Mouse (Mus musculus): ENCODE data around the gene Itgam. TPM values are rescaled to one million over a fixed set of nuclear protein-coding genes. Genes with fewer than 3 reads are reported as not detected.
A peak's percentile ranks its signal among the peaks of the same experiment; 100 is the strongest.

Itgam gene
- polyA plus RNA-seq, 1 experiment, result not detected

DNA sequence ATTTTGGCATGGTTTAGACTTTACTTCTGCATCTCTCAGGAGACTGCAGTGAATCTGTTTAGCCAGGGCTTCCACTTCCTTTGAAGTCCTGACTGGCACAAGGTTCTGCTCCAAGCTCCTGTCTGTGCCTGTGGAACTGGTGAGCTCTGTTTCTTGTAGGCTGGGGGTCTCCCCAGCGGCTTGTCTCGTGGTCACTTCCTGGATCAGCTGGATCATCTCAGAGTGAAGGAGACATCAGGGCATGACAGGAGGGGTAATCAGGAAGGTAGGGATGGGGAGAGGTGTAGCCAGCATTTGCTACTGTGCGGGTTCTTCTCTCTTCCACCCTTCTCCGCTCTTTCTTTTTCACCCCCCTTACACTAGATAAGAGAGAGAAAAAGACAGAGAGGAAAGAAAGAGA, 9.4 kb downstream of the Itgam start:
- H3K79me3 ChIP-seq (ENCODE audit: low read depth), result no peaks in the 10 kb centered on the region
- H3K4me3 ChIP-seq (ENCODE audit: insufficient read depth, poor library complexity, severe bottlenecking), result no peak overlapping the region
- TF ChIP-seq MAX (IDR thresholded peaks at IDR 0.05), result no peak
- no peak for TF ChIP-seq MYOG (IDR thresholded peaks at IDR 0.05; ENCODE audit: control insufficient read depth, extremely low read depth, insufficient read length)
- no peak for TF ChIP-seq FOSL1 (IDR thresholded peaks at IDR 0.05; ENCODE audit: insufficient read depth, low read length, poor library complexity, severe bottlenecking)
- no peak for TF ChIP-seq CEBPB (IDR thresholded peaks at IDR 0.05; ENCODE audit: low read depth)
- TF ChIP-seq CTCF (IDR thresholded peaks at IDR 0.05; ENCODE audit: control insufficient read depth, insufficient read depth, insufficient read length), result no peak
- TF ChIP-seq MYOD1 (IDR thresholded peaks at IDR 0.05; ENCODE audit: control insufficient read depth, insufficient read length, low read depth), result no peak
- TF ChIP-seq USF1 (IDR thresholded peaks at IDR 0.05; ENCODE audit: low read depth), result no peak
- H3K79me2 ChIP-seq (ENCODE audit: control insufficient read depth, insufficient read depth), result no peaks in the 10 kb centered on the region
- peaks cover 22% of the 10 kb centered on the region for H3K27me3 ChIP-seq (ENCODE audit: control insufficient read depth, insufficient read depth, insufficient read length)
- H3K36me3 ChIP-seq (ENCODE audit: control insufficient read depth, insufficient read depth), result no peaks in the 10 kb centered on the region
- H3ac ChIP-seq (ENCODE audit: control insufficient read depth, insufficient read length, low read depth), result no peak overlapping the region

DNA sequence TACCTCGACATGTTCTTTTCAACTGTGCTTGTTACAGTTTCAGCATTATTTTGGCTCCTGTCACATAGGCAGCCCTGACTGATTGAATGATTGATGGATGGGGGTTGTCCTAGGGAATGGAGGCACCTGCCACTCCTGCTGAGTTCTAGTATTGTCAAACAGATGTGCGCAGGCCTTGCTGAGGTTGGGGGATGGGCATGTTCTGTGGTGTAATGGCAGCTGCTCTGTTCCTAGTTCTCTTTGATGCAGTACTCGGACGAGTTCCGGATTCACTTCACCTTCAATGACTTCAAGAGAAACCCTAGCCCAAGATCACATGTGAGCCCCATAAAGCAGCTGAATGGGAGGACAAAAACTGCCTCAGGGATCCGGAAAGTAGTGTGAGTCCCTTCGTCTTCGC, 17.6 kb downstream of the Itgam start:
- H3ac ChIP-seq (ENCODE audit: control insufficient read depth, insufficient read length, low read depth), result no peak overlapping the region
- H3K36me3 ChIP-seq (ENCODE audit: control insufficient read depth, insufficient read depth), result no peaks in the 10 kb centered on the region
- no peaks in the 10 kb centered on the region for H3K79me2 ChIP-seq (ENCODE audit: control insufficient read depth, insufficient read depth)
- H3K27me3 ChIP-seq (ENCODE audit: control insufficient read depth, insufficient read depth, insufficient read length), result peaks cover 7% of the 10 kb centered on the region
- TF ChIP-seq MYOD1 (IDR thresholded peaks at IDR 0.05; ENCODE audit: control insufficient read depth, insufficient read length, low read depth), result no peak
- no peak for TF ChIP-seq FOSL1 (IDR thresholded peaks at IDR 0.05; ENCODE audit: insufficient read depth, low read length, poor library complexity, severe bottlenecking)
- TF ChIP-seq CEBPB (IDR thresholded peaks at IDR 0.05; ENCODE audit: low read depth), result no peak
- TF ChIP-seq USF1 (IDR thresholded peaks at IDR 0.05; ENCODE audit: low read depth), result no peak
- no peak for TF ChIP-seq MAX (IDR thresholded peaks at IDR 0.05)
- no peak for TF ChIP-seq CTCF (IDR thresholded peaks at IDR 0.05; ENCODE audit: control insufficient read depth, insufficient read depth, insufficient read length)
- no peak for TF ChIP-seq MYOG (IDR thresholded peaks at IDR 0.05; ENCODE audit: control insufficient read depth, extremely low read depth, insufficient read length)
- no peaks in the 10 kb centered on the region for H3K79me3 ChIP-seq (ENCODE audit: low read depth)
- H3K4me3 ChIP-seq (ENCODE audit: insufficient read depth, poor library complexity, severe bottlenecking), result no peak overlapping the region

DNA sequence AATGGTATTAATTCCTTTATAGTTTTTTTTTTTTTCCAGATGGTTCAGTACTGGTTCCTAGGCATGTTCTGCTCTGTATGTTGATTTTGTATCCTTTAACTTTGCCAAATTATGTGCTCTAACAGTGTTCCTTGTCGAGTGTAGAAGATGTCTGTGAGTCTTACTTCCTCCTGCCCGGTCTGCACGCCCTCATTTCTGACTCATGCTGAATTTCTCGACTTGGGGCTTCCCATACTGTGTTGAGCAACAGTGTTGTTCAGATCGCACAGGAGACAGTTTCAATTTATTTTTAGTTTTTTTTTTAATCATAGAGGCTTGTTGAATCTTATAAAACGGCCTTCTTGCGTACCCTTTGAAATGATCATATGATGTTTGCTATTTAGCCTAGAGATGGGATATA, 26.7 kb downstream of the Itgam start:
- Histone ChIP-seq H3K27me3 (ENCODE audit: control insufficient read depth, insufficient read depth, insufficient read length) (peaks cover 8% of the 10 kb centered on the region), H3K79me3 (ENCODE audit: low read depth) (no peaks in the 10 kb centered on the region), H3K36me3 (ENCODE audit: control insufficient read depth, insufficient read depth) (no peaks in the 10 kb centered on the region), H3K79me2 (ENCODE audit: control insufficient read depth, insufficient read depth) (no peaks in the 10 kb centered on the region), H3K4me3 (ENCODE audit: insufficient read depth, poor library complexity, severe bottlenecking) (no peak overlapping the region), H3ac (ENCODE audit: control insufficient read depth, insufficient read length, low read depth) (no peak overlapping the region)
- TF ChIP-seq MAX (IDR thresholded peaks at IDR 0.05) (no peak), FOSL1 (IDR thresholded peaks at IDR 0.05; ENCODE audit: insufficient read depth, low read length, poor library complexity, severe bottlenecking) (no peak), MYOG (IDR thresholded peaks at IDR 0.05; ENCODE audit: control insufficient read depth, extremely low read depth, insufficient read length) (no peak), CEBPB (IDR thresholded peaks at IDR 0.05; ENCODE audit: low read depth) (peak; percentile 38), USF1 (IDR thresholded peaks at IDR 0.05; ENCODE audit: low read depth) (no peak)

DNA sequence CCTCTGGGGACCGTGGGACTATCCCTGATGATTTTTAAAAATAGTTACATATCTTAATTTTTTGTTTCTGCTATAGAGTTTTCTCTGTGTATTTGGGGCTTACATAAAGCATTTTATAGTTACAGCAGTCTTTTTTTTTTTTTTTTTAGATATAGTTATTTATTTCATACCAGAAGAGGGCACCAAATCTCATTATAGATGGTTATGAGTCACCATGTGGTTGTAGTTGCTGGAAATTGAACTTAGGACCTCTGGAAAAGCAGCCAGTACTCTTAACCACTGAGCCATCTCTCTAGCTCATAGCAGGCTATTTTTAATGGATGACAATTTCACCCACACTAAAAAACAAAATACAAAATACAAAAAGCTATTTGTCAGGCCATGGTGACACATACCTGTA, 35.7 kb downstream of the Itgam start:
- H3ac ChIP-seq (ENCODE audit: control insufficient read depth, insufficient read length, low read depth), result no peak overlapping the region
- peaks cover 2% of the 10 kb centered on the region for H3K27me3 ChIP-seq (ENCODE audit: control insufficient read depth, insufficient read depth, insufficient read length)
- no peaks in the 10 kb centered on the region for H3K79me2 ChIP-seq (ENCODE audit: control insufficient read depth, insufficient read depth)
- no peak for TF ChIP-seq CTCF (IDR thresholded peaks at IDR 0.05; ENCODE audit: control insufficient read depth, insufficient read depth, insufficient read length)
- TF ChIP-seq MYOD1 (IDR thresholded peaks at IDR 0.05; ENCODE audit: control insufficient read depth, insufficient read length, low read depth), result no peak
- TF ChIP-seq MAX (IDR thresholded peaks at IDR 0.05), result no peak
- TF ChIP-seq CEBPB (IDR thresholded peaks at IDR 0.05; ENCODE audit: low read depth), result no peak
- no peak for TF ChIP-seq USF1 (IDR thresholded peaks at IDR 0.05; ENCODE audit: low read depth)
- TF ChIP-seq MYOG (IDR thresholded peaks at IDR 0.05; ENCODE audit: control insufficient read depth, extremely low read depth, insufficient read length), result no peak
- no peak for TF ChIP-seq FOSL1 (IDR thresholded peaks at IDR 0.05; ENCODE audit: insufficient read depth, low read length, poor library complexity, severe bottlenecking)
- H3K36me3 ChIP-seq (ENCODE audit: control insufficient read depth, insufficient read depth), result no peaks in the 10 kb centered on the region
- H3K79me3 ChIP-seq (ENCODE audit: low read depth), result no peaks in the 10 kb centered on the region
- no peak overlapping the region for H3K4me3 ChIP-seq (ENCODE audit: insufficient read depth, poor library complexity, severe bottlenecking)

DNA sequence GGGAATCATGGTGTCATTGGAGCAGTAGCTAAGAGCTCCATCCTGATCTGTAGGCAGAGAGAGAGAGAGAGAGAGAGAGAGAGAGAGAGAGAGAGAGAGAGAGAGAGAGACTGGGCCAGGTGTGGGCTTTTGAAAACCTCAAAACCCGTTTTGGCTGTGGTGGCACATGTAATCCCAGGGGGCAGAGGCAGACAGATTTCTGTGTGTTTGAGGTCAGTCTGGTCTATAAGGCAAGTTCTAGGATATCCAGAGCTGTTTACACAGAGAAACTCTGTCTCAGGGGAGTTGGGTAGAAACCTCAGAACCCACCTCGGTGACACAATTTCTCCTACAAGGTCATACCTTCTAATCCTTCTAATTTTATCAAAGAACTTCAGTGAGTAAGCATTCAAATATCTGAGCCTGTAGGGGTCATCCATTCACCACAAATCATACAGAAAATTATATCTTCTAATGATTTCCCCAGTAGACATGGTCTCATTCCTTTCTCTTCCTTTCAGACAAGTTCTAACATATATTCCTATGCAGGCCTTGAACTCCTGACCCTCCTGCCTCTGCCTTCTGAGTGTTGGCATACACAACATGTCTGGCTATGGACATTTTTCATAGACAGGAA, 38.4 kb downstream of the Itgam start:
- Histone ChIP-seq H3K36me3 (ENCODE audit: control insufficient read depth, insufficient read depth) (no peaks in the 10 kb centered on the region), H3ac (ENCODE audit: control insufficient read depth, insufficient read length, low read depth) (no peak overlapping the region), H3K27me3 (ENCODE audit: control insufficient read depth, insufficient read depth, insufficient read length) (peaks cover 18% of the 10 kb centered on the region), H3K79me2 (ENCODE audit: control insufficient read depth, insufficient read depth) (no peaks in the 10 kb centered on the region), H3K79me3 (ENCODE audit: low read depth) (no peaks in the 10 kb centered on the region), H3K4me3 (ENCODE audit: insufficient read depth, poor library complexity, severe bottlenecking) (no peak overlapping the region)
- TF ChIP-seq MYOG (IDR thresholded peaks at IDR 0.05; ENCODE audit: control insufficient read depth, extremely low read depth, insufficient read length) (no peak), CEBPB (IDR thresholded peaks at IDR 0.05; ENCODE audit: low read depth) (no peak), MAX (IDR thresholded peaks at IDR 0.05) (no peak), FOSL1 (IDR thresholded peaks at IDR 0.05; ENCODE audit: insufficient read depth, low read length, poor library complexity, severe bottlenecking) (no peak), MYOD1 (IDR thresholded peaks at IDR 0.05; ENCODE audit: control insufficient read depth, insufficient read length, low read depth) (no peak), USF1 (IDR thresholded peaks at IDR 0.05; ENCODE audit: low read depth) (no peak)

DNA sequence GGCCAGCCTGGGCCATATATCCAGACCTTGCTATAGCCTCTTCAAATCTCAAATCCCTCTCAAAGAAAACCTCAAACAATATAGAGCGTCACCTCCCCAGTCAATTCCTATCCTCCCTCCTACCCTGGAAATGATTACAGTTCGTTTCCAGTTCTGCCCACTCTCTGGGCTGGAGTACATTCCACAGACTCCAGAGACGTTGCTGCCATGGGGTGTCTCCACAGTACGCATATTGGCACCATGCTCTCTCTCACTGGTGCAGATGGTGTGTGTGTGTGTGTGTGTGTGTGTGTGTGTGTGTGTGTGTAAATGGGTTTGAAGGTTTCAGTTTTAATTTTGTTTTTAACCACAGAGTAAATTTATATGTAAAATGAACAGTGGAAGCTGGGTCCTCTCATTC, 42.8 kb downstream of the Itgam start:
- Histone ChIP-seq H3K79me2 (ENCODE audit: control insufficient read depth, insufficient read depth) (no peaks in the 10 kb centered on the region), H3K79me3 (ENCODE audit: low read depth) (no peaks in the 10 kb centered on the region), H3K27me3 (ENCODE audit: control insufficient read depth, insufficient read depth, insufficient read length) (peaks cover 41% of the 10 kb centered on the region), H3K36me3 (ENCODE audit: control insufficient read depth, insufficient read depth) (no peaks in the 10 kb centered on the region), H3ac (ENCODE audit: control insufficient read depth, insufficient read length, low read depth) (no peak overlapping the region), H3K4me3 (ENCODE audit: insufficient read depth, poor library complexity, severe bottlenecking) (no peak overlapping the region)
- TF ChIP-seq MAX (IDR thresholded peaks at IDR 0.05) (no peak), FOSL1 (IDR thresholded peaks at IDR 0.05; ENCODE audit: insufficient read depth, low read length, poor library complexity, severe bottlenecking) (no peak), MYOD1 (IDR thresholded peaks at IDR 0.05; ENCODE audit: control insufficient read depth, insufficient read length, low read depth) (no peak)

Measured in C2C12 (cell line).